Mouse (Mus musculus) heart, embryonic 10.5 days (tissue): ENCODE results near the gene Ppp1r1c. TPM values are rescaled to one million over a fixed set of nuclear protein-coding genes. Genes with fewer than 3 reads are reported as not detected.
"Not testable (repeated sequence)": the region's sequence is repeated elsewhere in the genome, so short reads cannot be mapped to it uniquely, and the experiment has no call there.

Experiments
- DNase-seq: peaks from one replicate; pipeline ENCODE4 v3.0.0-alpha.2; 2017; ENCODE audit warnings: low spot score
- H3K27ac ChIP-seq: fragments of 300-500 bp; sonication (generic); 2 replicates; pipeline ENCODE4 v1.5.1; 2016; ENCODE audit warnings: mild to moderate bottlenecking
- H3K27me3 ChIP-seq: fragments of 300-500 bp; sonication (generic); 2 replicates; pipeline ENCODE4 v1.6.1; 2016; ENCODE audit warnings: mild to moderate bottlenecking; ENCODE audit not compliant: poor library complexity, insufficient read depth, severe bottlenecking
- H3K36me3 ChIP-seq: fragments of 300-500 bp; sonication (generic); 2 replicates; pipeline ENCODE4 v1.6.1; 2016; ENCODE audit warnings: mild to moderate bottlenecking, moderate library complexity
- H3K4me1 ChIP-seq: fragments of 300-500 bp; sonication (generic); 2 replicates; pipeline ENCODE4 v1.6.1; 2016; ENCODE audit warnings: mild to moderate bottlenecking
- H3K4me3 ChIP-seq: fragments of 300-500 bp; sonication (generic); 2 replicates; pipeline ENCODE4 v1.5.1; 2016; ENCODE audit warnings: mild to moderate bottlenecking, moderate library complexity
- H3K9me3 ChIP-seq: fragments of 300-500 bp; sonication (generic); 2 replicates; pipeline ENCODE4 v1.6.1; 2016; ENCODE audit warnings: mild to moderate bottlenecking, moderate library complexity
- WGBS: fragments of 180-500 bp; shearing (Covaris S2); methylation state at CpG from one replicate; pipeline ENCODE4 v1.1.7; 2016; 5-methylcytosine and 5-hydroxymethylcytosine counted together
- polyA plus RNA-seq: library from polyadenylated mRNA; unstranded; fragments of >200 nt; fragmentation: Nextera tagmentation; extraction: Ambion mirVana; gene quantifications from 2 replicates; pipeline ENCODE4 v1.2.1, GENCODE M21; 2016

Gene Ppp1r1c
- polyA plus RNA-seq, 1 experiment from 2014 or later, result not detected

GRCm38 (mm10) chr2:79815708-79816484 lies 108.3 kb downstream of the Ppp1r1c start:
- Histone ChIP-seq H3K4me3 (no peak overlapping the region), H3K27ac (no peak overlapping the region), H3K9me3 (no peaks in the 10 kb centered on the region), H3K36me3 (no peaks in the 10 kb centered on the region), H3K27me3 (no peaks in the 10 kb centered on the region), H3K4me1 (no peaks in the 10 kb centered on the region)
- 58% methylated on average over 3 of the region's 3 CpGs for WGBS
- no peak for DNase-seq

GRCm38 (mm10) chr2:79819543-79819942 lies 112.0 kb downstream of the Ppp1r1c start:
- Histone ChIP-seq H3K9me3 (no peaks in the 10 kb centered on the region), H3K36me3 (no peaks in the 10 kb centered on the region), H3K4me1 (no peaks in the 10 kb centered on the region), H3K4me3 (no peak overlapping the region), H3K27me3 (no peaks in the 10 kb centered on the region), H3K27ac (no peak overlapping the region)
- DNase-seq, result no peak
- 81% methylated on average over 3 of the region's 3 CpGs for WGBS

DNA sequence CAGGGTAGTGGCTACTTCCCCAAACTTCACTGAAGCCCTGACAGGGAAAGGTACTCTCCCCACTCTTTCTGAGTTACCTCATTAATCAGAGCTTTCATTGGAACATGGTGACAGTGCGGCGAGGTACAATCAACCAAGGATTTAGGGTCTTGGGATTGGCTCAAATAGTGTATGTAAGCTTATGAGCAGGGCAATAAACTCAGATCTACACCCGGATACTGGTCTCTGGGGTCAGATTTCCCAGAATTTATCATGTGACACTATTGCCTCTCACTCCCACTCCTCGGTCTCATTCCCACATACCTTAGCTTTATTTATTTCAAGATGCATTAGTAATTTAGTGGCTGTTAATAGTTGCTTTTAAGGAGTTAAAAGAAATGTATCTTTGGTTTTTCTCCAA lies 118.3 kb downstream of the Ppp1r1c start:
- no peak for DNase-seq
- Histone ChIP-seq H3K27ac (no peak overlapping the region), H3K9me3 (no peaks in the 10 kb centered on the region), H3K4me1 (no peaks in the 10 kb centered on the region), H3K36me3 (no peaks in the 10 kb centered on the region), H3K4me3 (no peak overlapping the region), H3K27me3 (no peaks in the 10 kb centered on the region)
- 79% methylated on average over 4 of the region's 4 CpGs for WGBS

DNA sequence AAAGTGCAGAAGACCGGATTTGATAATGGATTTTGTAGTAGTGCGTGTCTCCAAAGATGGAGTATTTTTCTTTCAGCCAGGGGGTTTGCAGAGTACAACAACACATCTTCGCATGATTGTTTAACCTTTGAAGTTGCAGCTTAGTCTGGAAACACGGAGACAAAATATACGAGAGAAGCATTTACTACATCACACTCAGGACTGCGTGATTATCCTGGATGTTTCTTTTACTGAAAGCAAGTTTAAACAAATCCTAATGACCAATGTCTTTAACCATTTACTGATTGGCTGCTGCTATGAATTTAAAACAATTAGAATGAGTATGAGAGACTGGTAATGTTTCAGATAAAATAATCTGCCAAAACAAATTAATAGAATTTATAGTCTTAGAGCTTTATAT lies 131.5 kb downstream of the Ppp1r1c start:
- DNase-seq, result no peak
- no peaks in the 10 kb centered on the region for H3K36me3 ChIP-seq
- H3K4me1 ChIP-seq, result no peaks in the 10 kb centered on the region
- no peaks in the 10 kb centered on the region for H3K27me3 ChIP-seq
- H3K27ac ChIP-seq, result no peak overlapping the region
- WGBS, result 87% methylated on average over 6 of the region's 6 CpGs
- H3K9me3 ChIP-seq, result no peaks in the 10 kb centered on the region
- no peak overlapping the region for H3K4me3 ChIP-seq

GRCm38 (mm10) chr2:79839513-79839912 lies 131.9 kb downstream of the Ppp1r1c start:
- H3K27me3 ChIP-seq, result no peaks in the 10 kb centered on the region
- no peaks in the 10 kb centered on the region for H3K9me3 ChIP-seq
- H3K4me3 ChIP-seq, result no peak overlapping the region
- WGBS, result 61% methylated on average over 5 of the region's 5 CpGs
- no peak overlapping the region for H3K27ac ChIP-seq
- no peaks in the 10 kb centered on the region for H3K4me1 ChIP-seq
- H3K36me3 ChIP-seq, result no peaks in the 10 kb centered on the region
- no peak for DNase-seq

GRCm38 (mm10) chr2:79847396-79847795 lies 139.8 kb downstream of the Ppp1r1c start:
- DNase-seq, H3K36me3 ChIP-seq, H3K27me3 ChIP-seq, H3K9me3 ChIP-seq, H3K27ac ChIP-seq, H3K4me3 ChIP-seq, H3K4me1 ChIP-seq: not testable (repeated sequence)
- WGBS, result 75% methylated on average over 13 of the region's 13 CpGs

DNA sequence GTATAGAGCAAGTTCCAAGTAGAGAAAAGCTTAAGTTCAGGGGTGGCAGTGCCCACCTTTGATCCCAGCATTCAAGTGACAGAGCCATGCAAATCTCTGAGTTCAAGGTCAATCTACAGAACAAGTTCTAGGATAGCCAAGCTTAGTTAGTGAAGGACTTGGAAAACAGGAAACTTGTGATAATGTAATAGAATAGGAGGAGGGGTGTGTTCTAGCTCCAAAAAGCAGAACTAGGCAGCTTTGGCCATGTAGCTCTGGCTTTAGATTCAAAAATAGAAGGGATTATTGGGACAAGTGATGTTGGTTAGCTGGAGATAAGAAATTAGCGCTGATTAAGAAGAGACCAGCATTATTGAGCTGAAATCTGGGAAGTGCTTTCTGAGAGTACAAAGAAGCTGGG lies 149.3 kb downstream of the Ppp1r1c start:
- Histone ChIP-seq H3K36me3 (no peaks in the 10 kb centered on the region), H3K27ac (no peak overlapping the region), H3K4me1 (no peaks in the 10 kb centered on the region), H3K4me3 (no peak overlapping the region), H3K9me3 (no peaks in the 10 kb centered on the region), H3K27me3 (no peaks in the 10 kb centered on the region)
- WGBS, result 69% methylated on average over 1 of the region's 1 CpGs
- no peak for DNase-seq

GRCm38 (mm10) chr2:79865275-79865999 lies 157.9 kb downstream of the Ppp1r1c start:
- Histone ChIP-seq H3K27ac (no peak overlapping the region), H3K4me1 (no peaks in the 10 kb centered on the region), H3K36me3 (no peaks in the 10 kb centered on the region), H3K9me3 (no peaks in the 10 kb centered on the region), H3K4me3 (no peak overlapping the region), H3K27me3 (peaks cover 23% of the 10 kb centered on the region)
- no peak for DNase-seq
- WGBS, result 40% methylated on average over 9 of the region's 9 CpGs

Other genes with a start within 250 kb of the Ppp1r1c start
- 6.5 and 7.4 TPM in 2 replicates for gene Itprid2, start 72.4 kb upstream of the Ppp1r1c start, polyA plus RNA-seq